Mouse (Mus musculus) heart, adult 18-20 months (tissue): ENCODE measurements at regions not wholly inside any gene's neighbourhood (a gene's known extent, or its start where the extent isn't known, plus 50 kb on each side); places are given as distances from the start of the nearest gene placed in this dataset.
A peak's percentile ranks its signal among the peaks of the same experiment; 100 is the strongest.
"Not testable (repeated sequence)": the region's sequence is repeated elsewhere in the genome, so short reads cannot be mapped to it uniquely, and the experiment has no call there.

Experiments used
- DNase-seq, 2 experiments: peaks; one replicate each; pipeline ENCODE4 v3.0.0; 2021 to 2022; ENCODE audit warnings: mixed read lengths in 1 of 2

DNA sequence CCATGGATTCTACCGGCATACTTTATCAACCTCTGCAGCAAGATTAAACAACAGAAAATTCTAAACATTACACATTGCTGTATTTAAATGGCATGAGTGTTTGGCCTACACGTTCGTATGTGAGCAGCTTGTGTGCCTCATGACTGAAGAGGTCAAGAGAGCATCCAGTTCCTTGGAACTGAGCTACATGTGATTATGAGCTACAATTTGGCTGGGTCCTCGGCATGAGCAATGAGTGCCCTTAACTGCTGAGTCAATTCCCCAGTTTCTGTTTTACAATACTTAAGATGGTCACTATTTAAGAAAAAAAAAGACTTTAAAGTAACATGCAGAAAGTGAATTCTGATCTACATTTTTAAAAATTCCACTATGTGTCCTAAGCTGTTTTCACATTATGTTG, 338.4 kb upstream of the Gpc6 start:
- peak; percentile 35 to 52 for DNase-seq

- no peak for DNase-seq
Measured at GRCm38 (mm10) chr14:116589529-116589928, 335.6 kb upstream of the Gpc6 start.

DNA sequence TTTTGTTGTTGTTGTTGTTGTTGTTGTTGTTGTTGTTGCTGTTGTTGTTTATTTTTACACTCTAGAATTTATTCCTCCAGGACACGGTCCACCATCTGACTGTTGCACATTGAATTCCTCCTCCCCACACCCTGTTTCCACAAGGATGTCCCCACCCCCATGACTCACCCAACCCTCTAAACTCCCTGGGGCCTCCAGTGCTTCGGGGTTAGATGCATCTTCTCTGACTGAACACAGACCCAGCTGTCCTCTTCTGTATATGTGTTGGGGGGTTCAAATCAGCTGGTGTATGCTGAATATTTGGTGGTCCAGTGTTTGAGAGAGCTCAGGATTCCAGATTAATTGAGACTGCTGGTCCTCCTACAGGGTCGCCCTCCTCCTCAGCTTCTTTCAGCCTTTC, 335.0 kb upstream of the Gpc6 start:
- DNase-seq: peak in 1 of 2 experiments; percentile 25

- no peak for DNase-seq
Measured at GRCm38 (mm10) chr14:116608130-116608529, 317.0 kb upstream of the Gpc6 start.

DNA sequence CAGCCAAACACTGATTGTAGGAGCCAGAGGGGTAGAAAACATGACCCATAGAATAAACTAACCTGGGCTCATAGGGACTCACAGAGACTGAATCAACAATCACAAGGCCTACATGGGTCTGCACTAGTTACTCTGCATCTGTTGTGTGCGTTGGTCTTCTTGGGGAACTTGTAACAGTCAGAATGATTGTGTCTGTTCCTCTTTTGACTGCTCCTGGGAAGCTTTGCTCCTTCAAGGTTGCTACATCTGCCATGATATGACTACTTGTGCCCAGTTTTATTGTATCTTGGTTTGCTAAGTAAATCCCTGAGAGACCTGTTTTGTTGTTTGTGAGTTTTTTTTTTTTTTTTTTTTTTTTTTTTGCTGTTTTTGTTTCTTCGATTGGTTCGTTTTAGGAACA, 313.9 kb upstream of the Gpc6 start:
- no peak for DNase-seq

- peak; percentile 7 to 25 for DNase-seq
Measured at GRCm38 (mm10) chr14:116632181-116632580, 292.9 kb upstream of the Gpc6 start.

GRCm38 (mm10) chr14:116642091-116642490, 283.0 kb upstream of the Gpc6 start:
- DNase-seq: no peak

DNA sequence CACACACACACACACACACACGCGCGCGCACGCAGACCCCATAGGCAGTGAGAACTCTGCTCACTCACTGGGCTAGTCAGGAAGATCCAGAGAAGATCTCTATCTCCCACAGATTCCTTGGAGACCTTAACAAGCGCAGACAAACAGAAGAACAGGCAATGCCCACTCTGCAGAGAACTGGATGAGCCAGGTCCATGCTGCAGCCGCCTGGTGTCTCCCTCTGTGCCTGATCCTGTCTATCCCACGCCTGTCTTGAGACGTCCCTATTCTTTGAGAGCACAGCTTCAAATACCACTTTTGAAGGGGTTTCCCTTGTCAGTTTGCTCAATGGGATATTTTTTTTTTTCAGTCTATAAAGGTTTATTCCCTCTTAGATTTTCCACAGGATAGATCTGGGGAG, 273.2 kb upstream of the Gpc6 start:
- no peak for DNase-seq

DNA sequence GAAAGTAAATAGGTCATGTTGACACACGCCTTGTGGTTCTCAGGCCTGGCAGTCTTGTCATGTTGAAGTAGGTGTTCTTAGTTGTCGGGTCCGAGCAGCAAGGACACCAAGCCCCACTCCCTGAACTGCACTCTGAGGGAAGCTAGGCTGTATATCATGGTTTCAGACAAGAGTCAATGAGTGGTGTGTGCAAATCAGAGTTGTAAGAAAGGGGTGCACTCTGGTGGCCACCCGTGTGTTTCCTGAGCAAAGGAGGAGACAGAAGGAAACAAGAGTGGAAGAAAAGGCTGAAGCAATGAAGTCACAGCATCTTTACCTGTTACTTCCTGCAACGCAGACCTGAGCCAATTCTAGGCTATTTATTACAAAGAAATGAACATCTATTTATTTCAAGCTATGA, 241.2 kb upstream of the Gpc6 start:
- DNase-seq: no peak

GRCm38 (mm10) chr14:116697675-116698074, 227.4 kb upstream of the Gpc6 start:
- no peak for DNase-seq

DNA sequence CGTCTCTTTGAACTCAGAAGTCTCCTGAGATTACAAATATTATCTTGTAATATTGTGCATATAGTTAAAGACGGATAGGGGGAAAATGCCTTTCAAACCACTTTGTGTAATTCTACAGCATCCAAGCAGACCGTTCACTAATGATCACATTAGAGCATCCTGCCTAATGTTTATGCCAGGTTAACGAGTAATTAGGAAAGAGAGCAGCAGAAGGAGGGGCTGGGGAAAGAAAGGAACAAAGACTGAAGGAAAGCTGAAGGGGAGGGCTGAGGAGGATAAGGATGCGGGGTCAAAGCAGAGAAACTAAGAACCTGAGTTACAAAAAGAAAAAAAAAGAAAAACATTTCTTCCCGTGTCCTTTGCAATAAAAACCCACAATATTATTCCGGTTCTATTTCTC, 226.7 kb upstream of the Gpc6 start:
- no peak for DNase-seq

DNA sequence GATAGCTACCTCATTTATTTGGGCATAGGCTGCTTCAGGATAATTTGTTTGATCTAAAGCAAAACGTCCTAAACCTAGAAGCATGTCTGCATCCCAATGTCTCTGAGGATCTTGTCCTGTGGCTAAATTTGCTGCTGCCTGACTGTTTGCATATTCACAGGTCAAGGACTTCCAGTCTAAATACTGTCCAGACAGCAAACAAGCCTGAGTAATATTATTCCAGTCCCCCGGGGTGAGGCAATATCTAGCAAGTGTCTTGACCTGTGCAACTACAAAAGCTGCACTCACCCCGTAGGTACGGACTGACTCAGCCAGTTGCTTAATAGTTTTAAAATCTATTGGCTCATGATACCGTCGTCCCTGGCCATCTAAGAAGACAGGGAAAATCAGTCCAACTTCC, 190.5 kb upstream of the Gpc6 start:
- not testable (repeated sequence) for DNase-seq

DNA sequence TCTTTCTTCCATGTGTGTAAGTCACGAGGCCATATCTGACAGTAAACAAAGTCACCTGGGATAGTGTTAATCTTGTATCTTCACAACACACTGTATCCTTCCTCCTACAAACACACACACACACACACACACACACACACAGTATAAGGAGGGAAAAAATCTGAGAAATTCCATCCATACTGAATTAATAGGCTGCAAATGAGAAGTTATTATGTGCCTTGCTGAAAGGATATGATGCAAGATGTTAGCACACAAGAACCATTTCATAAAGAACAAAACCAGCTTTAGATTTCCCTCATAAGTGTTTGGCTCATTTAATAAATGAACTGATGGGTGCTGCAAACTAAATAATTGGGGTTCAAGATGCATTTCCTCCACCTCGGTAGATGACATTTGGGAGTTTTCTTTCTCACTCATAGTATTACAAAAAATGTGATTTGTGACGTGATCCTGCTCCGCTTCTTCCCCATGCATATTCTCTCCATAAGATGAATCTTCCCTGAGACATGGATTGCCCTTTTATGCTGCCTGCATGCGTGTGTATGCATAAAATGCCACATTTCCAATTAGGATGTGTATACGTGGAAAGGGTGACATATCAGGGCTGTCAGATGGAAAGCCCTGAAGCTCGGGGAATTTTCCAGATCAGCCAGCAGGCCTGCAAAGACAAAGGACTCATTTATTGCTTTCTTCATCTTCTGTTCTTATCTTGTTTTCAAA, 170.5 kb upstream of the Gpc6 start:
- DNase-seq: no peak

GRCm38 (mm10) chr14:116761429-116761828, 163.7 kb upstream of the Gpc6 start:
- DNase-seq: no peak

DNA sequence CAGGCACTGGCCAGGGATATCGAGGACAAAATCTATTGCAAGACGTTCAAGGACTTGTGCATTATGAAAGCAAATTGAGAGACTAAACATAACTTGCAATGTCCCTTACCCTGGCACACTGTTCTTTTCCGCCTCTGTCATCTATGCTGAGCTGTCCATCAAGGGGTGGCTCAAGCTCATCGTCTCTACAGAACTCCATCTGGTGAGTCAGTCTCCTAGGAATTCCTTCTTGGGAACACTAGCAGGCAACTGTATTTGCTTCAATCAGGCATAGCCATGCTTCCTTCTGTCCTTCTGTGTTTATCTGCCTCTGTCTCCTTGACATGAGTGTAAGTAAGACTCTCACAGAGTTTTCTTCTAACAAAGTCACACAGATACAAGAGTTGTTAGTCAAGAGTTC, 154.0 kb upstream of the Gpc6 start:
- no peak for DNase-seq

GRCm38 (mm10) chr14:116771671-116772070, 153.4 kb upstream of the Gpc6 start:
- DNase-seq: no peak

DNA sequence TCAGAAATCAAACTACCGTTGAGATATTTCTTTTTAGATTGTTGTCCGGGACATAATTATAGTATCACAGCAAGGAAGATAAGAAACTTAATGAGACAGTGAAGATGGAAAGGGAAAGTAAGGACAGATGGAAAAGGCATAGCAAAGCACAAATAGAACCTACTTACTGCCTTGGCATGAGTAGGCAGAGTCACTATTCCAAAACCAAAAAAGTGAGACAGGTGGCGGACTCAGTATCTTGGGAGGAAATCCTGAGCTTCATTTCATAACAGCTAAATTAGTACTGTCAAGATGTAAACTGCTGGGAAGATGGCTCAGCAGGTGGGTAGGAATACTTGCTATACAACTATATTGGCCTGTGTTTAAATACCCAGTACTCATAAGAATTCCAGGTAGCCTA, 145.5 kb upstream of the Gpc6 start:
- DNase-seq: no peak

GRCm38 (mm10) chr14:116783840-116784239, 141.3 kb upstream of the Gpc6 start:
- peak; percentile 1 to 6 for DNase-seq

DNA sequence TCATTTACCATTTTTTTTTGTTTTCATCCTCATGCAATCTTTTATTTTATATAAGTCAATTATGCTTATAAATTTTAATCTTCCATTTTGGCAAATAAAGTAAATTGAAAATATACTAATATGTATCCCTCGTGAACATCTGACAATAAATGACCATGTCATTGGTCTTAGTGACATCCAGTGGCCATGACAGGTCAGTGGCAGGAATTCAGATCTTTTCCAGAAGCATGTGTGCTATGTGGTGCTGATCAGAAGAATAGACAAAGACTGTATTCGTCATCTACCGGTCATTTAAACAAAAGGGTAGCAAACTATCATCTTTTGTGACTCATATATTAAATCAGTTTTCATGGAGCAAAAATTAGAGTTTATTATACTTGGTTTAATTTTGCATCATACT, 118.6 kb upstream of the Gpc6 start:
- DNase-seq: no peak

DNA sequence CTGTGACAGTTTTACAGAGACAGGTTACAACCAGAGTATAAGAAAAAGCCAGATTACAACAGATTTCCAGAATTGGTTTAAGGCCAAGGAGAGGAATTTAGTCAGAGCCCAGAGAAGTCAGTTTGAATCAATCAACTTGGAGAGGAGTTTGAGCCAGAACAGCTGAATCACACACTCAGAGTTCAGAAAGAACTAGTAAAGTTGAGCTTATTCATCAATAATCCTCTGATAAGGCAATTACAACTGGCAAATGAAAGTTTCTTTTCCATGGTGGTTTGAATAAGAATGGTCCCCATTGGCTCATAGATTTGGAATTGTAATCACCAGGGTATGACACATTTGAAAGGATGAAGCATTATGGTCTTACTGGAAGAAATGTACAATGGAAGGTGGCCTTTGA, 116.5 kb upstream of the Gpc6 start:
- no peak for DNase-seq

DNA sequence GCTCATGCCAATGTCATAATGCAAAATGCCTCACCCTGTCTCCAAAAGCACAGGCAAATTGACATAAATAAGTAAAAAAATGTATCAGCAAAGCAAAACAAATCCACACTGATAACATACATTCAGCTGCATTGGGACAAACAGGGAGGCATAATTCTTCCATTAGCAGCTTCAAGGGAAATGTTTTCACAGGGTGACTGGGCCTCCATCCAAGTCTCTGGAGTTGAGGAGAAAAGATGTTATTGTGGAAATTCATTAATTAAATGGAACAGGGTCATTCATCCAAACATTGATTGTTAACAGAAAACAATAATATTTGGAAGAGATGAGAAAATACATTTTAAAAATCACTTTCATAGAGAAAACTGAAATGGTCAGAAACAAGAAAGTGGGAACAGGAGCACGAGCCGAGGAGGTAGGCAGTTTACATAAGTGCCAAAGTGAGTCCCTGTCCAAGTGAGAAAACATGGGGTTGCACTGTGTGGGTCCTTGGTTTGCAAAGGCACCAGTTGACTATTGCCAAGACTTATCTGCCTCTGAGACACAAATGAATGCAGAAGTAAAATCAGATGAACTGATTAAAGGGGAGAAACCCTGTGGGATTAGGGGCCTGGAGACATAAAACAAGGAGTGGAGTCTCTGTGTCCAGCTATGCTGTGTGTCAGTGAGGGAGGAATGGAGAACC, 114.3 kb upstream of the Gpc6 start:
- DNase-seq: no peak

DNA sequence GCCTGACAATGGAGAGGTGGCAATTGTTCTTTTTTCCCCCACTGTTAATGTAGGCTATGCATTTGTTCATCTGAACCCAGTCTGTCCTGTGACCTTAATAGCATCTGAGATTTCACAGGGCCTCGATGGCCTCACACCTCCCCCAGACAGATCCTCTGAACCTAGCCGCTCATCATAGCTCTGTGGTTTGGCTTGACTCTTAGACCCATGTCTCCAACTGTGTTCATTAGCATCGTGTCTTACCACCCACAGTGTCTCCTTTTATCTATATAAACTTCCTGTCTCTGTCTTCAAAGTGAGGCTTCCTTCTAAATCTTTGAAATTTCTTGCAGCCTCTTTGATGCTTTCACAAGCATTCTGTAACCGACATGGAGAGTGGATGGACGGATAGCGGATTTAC, 87.9 kb upstream of the Gpc6 start:
- DNase-seq: no peak

- no peak for DNase-seq
Measured at GRCm38 (mm10) chr14:116869437-116869836, 55.7 kb upstream of the Gpc6 start.

DNA sequence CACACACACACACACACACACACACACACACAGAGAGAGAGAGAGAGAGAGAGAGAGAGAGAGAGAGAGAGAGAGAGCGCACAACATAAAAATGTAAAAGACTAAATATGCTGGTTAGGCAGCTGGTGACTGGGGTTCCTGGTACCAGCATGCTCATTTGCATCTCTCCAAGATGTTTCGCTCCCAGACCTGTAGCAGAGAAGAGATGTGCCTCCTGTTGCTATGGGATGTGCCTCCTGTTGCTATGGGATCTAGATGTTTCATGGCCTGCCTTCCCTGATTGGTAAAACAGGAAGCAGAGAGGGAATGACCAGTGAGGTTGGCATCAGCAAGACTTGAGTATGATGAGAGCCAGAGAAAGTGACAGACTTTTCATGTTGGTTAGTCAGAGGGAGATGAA, 55.1 kb upstream of the Gpc6 start:
- DNase-seq: no peak
